Mouse (Mus musculus): ENCODE data around the gene Bmpr1a.

- no peak for TF ChIP-seq GATA1 (IDR thresholded peaks at IDR 0.05; ENCODE audit: borderline replicate concordance, low read length)
- no peak for TF ChIP-seq FLI1 (IDR thresholded peaks at IDR 0.05; ENCODE audit: low read length)
Measured at GRCm38 (mm10) chr14:34516960-34517577, 13.9 kb upstream of the Bmpr1a start.
